Mouse (Mus musculus) spleen, adult 2 months (tissue): ENCODE measurements at regions not wholly inside any gene's neighbourhood (a gene's known extent, or its start where the extent isn't known, plus 50 kb on each side); places are given as distances from the start of the nearest gene placed in this dataset.

Experiments
- CTCF ChIP-seq: fragments of 200-500 bp; IDR thresholded peaks from 2 replicates; pipeline ENCODE4 v1.5.1; 2011; ENCODE audit warnings: mild to moderate bottlenecking, inconsistent platforms; ENCODE audit not compliant: insufficient read depth, insufficient read length, insufficient replicate concordance; ENCODE audit errors: extremely low read depth
- POLR2A ChIP-seq: fragments of 200-500 bp; IDR thresholded peaks from 2 replicates; pipeline ENCODE4 v1.6.1; 2011; ENCODE audit warnings: low read depth, low read length, inconsistent platforms

DNA sequence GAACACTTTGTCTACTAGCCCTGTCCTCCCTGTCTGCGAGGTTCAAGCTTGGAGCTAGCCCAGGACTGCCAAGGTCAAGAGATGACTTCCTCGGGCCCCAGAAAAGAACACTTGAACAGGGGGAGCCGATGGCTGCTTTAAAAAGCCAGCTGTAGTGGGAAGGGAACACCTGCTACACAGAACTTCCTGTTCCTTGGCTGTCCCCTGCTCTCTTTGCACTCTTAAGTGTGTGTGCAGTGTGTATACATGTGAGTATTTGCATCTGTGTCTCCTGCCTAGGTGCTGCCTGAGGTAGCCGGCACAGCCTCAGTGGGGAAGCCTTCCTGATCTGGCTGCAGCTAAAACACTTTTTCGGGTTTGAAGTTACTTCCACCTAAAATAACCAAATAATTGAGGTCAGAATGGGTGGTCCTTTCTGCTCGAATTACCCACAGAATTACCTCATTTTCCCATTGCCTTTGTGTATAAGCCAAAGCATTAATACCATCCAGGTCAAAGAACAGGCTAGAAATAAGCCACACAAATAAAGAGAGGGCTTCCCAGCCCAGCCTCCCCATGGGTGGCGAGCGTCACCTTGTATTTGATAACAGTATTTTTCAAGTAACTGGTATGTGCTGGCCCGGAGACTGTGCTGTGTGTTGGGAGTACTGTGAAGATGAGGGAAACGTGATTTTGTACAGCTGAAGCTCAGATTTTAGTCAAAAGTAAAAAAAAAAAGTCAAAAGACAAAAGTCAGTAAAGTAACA is 84.2 kb upstream of the Lclat1 start:
- no peak for TF ChIP-seq CTCF
- TF ChIP-seq POLR2A: no peak
